Mouse (Mus musculus) lung, postnatal 0 days (tissue): ENCODE measurements around the gene Arl6ip1.
A peak's percentile ranks its signal among the peaks of the same experiment; 100 is the strongest.

ENCODE experiments used
- CTCF ChIP-seq: IDR thresholded peaks from 2 replicates; pipeline ENCODE4 v1.5.1; 2016; ENCODE audit warnings: antibody characterized with exemption, mild to moderate bottlenecking
- EP300 ChIP-seq: IDR thresholded peaks from 2 replicates; pipeline ENCODE4 v1.6.1; 2016; ENCODE audit warnings: antibody characterized with exemption, mild to moderate bottlenecking, control low read depth

GRCm38 (mm10) chr7:118079097-118079496 is 50.4 kb downstream of the Arl6ip1 start:
- peak; percentile 29 for TF ChIP-seq CTCF
- TF ChIP-seq EP300, result no peak
